Mouse (Mus musculus) ES-E14 (cell line): ENCODE data around the gene Tef. TPM values are rescaled to one million over a fixed set of nuclear protein-coding genes. Genes with fewer than 3 reads are reported as not detected.

Experiments used
- DNase-seq: peaks from one replicate; pipeline ENCODE4 v3.0.0-alpha.2; 2013; ENCODE audit warnings: low read depth, low spot score
- H3K27ac ChIP-seq: 2 replicates; pipeline ENCODE4 v1.5.1; 2012; ENCODE audit warnings: low read depth, mild to moderate bottlenecking, low read length, moderate library complexity, mixed read lengths; ENCODE audit not compliant: poor library complexity, insufficient read depth, severe bottlenecking
- H3K36me3 ChIP-seq: 2 replicates; pipeline ENCODE4 v1.6.1; 2012; ENCODE audit warnings: mild to moderate bottlenecking, low read length, moderate library complexity, mixed read lengths; ENCODE audit not compliant: control insufficient read depth, poor library complexity, insufficient read depth, severe bottlenecking
- H3K4me1 ChIP-seq, 2 experiments: fragments of 150-350 bp in 1 of 2; sonication (generic) in 1 of 2; 2 replicates each; pipeline ENCODE4 v1.6.1; 2012; ENCODE audit warnings: low read length in 2 of 2, mild to moderate bottlenecking in 1 of 2, mixed read lengths in 1 of 2; ENCODE audit not compliant: control insufficient read depth in 2 of 2, insufficient read depth in 2 of 2, poor library complexity in 1 of 2
- H3K4me3 ChIP-seq, 2 experiments: fragments of 150-350 bp in 1 of 2; sonication (generic) in 1 of 2; 2 replicates each; pipeline ENCODE4 v1.5.1; 2012; ENCODE audit warnings: low read length in 2 of 2, low read depth in 1 of 2, mild to moderate bottlenecking in 1 of 2, mixed read lengths in 1 of 2; ENCODE audit not compliant: insufficient read depth in 1 of 2, poor library complexity in 1 of 2, severe bottlenecking in 1 of 2
- H3K9ac ChIP-seq: 2 replicates; pipeline ENCODE4 v1.6.1; 2012; ENCODE audit warnings: low read depth, mild to moderate bottlenecking, low read length, mixed read lengths; ENCODE audit not compliant: poor library complexity, insufficient read depth, severe bottlenecking
- H3K9me3 ChIP-seq: fragments of 150-350 bp; sonication (generic); 2 replicates; pipeline ENCODE4 v1.6.1; 2012; ENCODE audit warnings: low read depth, mild to moderate bottlenecking, low read length; ENCODE audit not compliant: control insufficient read depth, insufficient read depth
- CHD2 ChIP-seq: IDR thresholded peaks from 2 replicates; pipeline ENCODE4 v1.6.1; 2014; ENCODE audit warnings: mild to moderate bottlenecking, low read depth, low read length, inconsistent platforms
- HCFC1 ChIP-seq: IDR thresholded peaks from 2 replicates; pipeline ENCODE4 v1.6.1; 2012; ENCODE audit warnings: low read length, inconsistent platforms, borderline replicate concordance; ENCODE audit not compliant: insufficient read depth
- MAFK ChIP-seq: IDR thresholded peaks from 2 replicates; pipeline ENCODE4 v1.6.1; 2014; ENCODE audit warnings: mild to moderate bottlenecking, low read depth, low read length, inconsistent platforms; ENCODE audit not compliant: insufficient read depth
- ZC3H11A ChIP-seq: IDR thresholded peaks from 2 replicates; pipeline ENCODE4 v1.6.1; 2012; ENCODE audit warnings: low read depth, mild to moderate bottlenecking, inconsistent platforms, low read length, borderline replicate concordance
- ZNF384 ChIP-seq: IDR thresholded peaks from 2 replicates; pipeline ENCODE4 v1.6.1; 2012; ENCODE audit warnings: low read depth, low read length, inconsistent platforms
- in situ Hi-C, 2 experiments: fragments of 600-800 bp; cut with MboI; formaldehyde crosslinking; loops; one replicate each; pipeline ENCODE4 v1.15.1; 2025; ENCODE audit warnings: low sequenced_read_pairs in 2 of 2, inconsistent platforms in 1 of 2; ENCODE audit not compliant: unreplicated experiment in 2 of 2
- total RNA-seq: library from RNA; depleted of rRNA; stranded (reverse); fragments of 300-350 nt; gene quantifications from 2 replicates; pipeline ENCODE4 v1.2.3, GENCODE M21; 2012

Gene Tef
- total RNA-seq, 1 experiment = 20.9 TPM

- H3K27ac ChIP-seq = no peak overlapping the region
- in situ Hi-C loops = no loop called here
- peaks cover 14% of the 10 kb centered on the region; the same call in 1 of the 2 replicates for H3K36me3 ChIP-seq
- TF ChIP-seq MAFK (no peak), HCFC1 (no peak), ZC3H11A (no peak), CHD2 (no peak), ZNF384 (no peak)
- no peaks in the 10 kb centered on the region for H3K4me1 ChIP-seq
- no peak for DNase-seq
- no peak overlapping the region for H3K4me3 ChIP-seq
- no peaks in the 10 kb centered on the region for H3K9me3 ChIP-seq
- H3K9ac ChIP-seq = no peak overlapping the region
Observed at GRCm38 (mm10) chr15:81824832-81825231, 22.6 kb downstream of the Tef start.

- peaks cover 9% of the 10 kb centered on the region; the same call in 1 of the 2 replicates for H3K36me3 ChIP-seq
- H3K27ac ChIP-seq = no peak overlapping the region; the same call in 1 of the 2 replicates
- no peaks in the 10 kb centered on the region for H3K9me3 ChIP-seq
- in situ Hi-C loops = no loop called here
- H3K4me1 ChIP-seq = no peaks in the 10 kb centered on the region
- H3K4me3 ChIP-seq = no peak overlapping the region
- no peak for DNase-seq
- TF ChIP-seq ZC3H11A (no peak), HCFC1 (no peak), MAFK (no peak), CHD2 (no peak), ZNF384 (no peak)
- no peak overlapping the region for H3K9ac ChIP-seq
Observed at GRCm38 (mm10) chr15:81828426-81829207, 26.4 kb downstream of the Tef start.

GRCm38 (mm10) chr15:81829208-81829580 is 27.0 kb downstream of the Tef start:
- no peak overlapping the region for H3K27ac ChIP-seq
- TF ChIP-seq MAFK = no peak
- H3K4me3 ChIP-seq = no peak overlapping the region
- no peak for DNase-seq
- H3K36me3 ChIP-seq = peaks cover 5% of the 10 kb centered on the region; the same call in 1 of the 2 replicates
- no peaks in the 10 kb centered on the region for H3K9me3 ChIP-seq
- in situ Hi-C loops = no loop called here
- no peaks in the 10 kb centered on the region for H3K4me1 ChIP-seq
- no peak overlapping the region for H3K9ac ChIP-seq

GRCm38 (mm10) chr15:81830530-81830929 is 28.3 kb downstream of the Tef start:
- Histone ChIP-seq H3K4me1 (no peaks in the 10 kb centered on the region; a peak in 1 of 4 replicates), H3K9ac (no peak overlapping the region), H3K4me3 (peak overlapping the region in 1 of 2 experiments; percentile 64; a peak in 1 of 4 replicates), H3K9me3 (no peaks in the 10 kb centered on the region), H3K36me3 (peaks cover 3% of the 10 kb centered on the region; the same call in 1 of the 2 replicates), H3K27ac (no peak overlapping the region)
- TF ChIP-seq HCFC1 = no peak
- no peak for TF ChIP-seq MAFK
- no peak for TF ChIP-seq ZNF384
- in situ Hi-C loops = no loop called here
- no peak for DNase-seq
